Mouse (Mus musculus): ENCODE measurements around the gene Sprr2a2. TPM values are rescaled to one million over a fixed set of nuclear protein-coding genes. Genes with fewer than 3 reads are reported as not detected.
"Not testable (repeated sequence)": the region's sequence is repeated elsewhere in the genome, so short reads cannot be mapped to it uniquely, and the experiment has no call there.

Sprr2a2 gene
- 1 to 10 TPM; 2.6 to 3.4 TPM for total RNA-seq (2021)

DNA sequence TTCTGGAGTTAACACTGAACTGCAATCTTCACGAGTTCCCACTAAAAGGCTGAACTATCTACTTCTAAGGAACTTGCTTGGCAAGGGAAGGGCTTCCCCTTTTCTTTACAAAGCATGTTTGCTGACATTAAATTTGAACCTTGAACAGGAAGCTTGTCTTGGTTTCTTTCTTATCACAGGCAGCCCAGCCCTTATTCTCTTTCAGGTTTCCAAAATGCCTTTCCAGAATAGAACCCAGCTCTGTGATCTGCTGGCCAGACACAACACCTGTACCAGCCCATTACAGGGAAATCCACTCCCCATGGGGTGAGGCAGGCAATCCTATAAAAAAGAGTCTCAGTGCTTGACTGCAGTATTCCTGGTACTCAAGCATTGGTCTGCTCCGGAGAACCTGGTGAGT is at the start of gene Sprr2a2, which contains the start of gene Sprr2a1:
TSS of gene Sprr2a2 (plus strand) at position 352 of the 400 bp plus-strand sequence.
TSS of gene Sprr2a1 (plus strand) at position 231 of the 400 bp plus-strand sequence.
- intact Hi-C loops (cut with DNase I); DNase-seq: not testable (repeated sequence)

DNA sequence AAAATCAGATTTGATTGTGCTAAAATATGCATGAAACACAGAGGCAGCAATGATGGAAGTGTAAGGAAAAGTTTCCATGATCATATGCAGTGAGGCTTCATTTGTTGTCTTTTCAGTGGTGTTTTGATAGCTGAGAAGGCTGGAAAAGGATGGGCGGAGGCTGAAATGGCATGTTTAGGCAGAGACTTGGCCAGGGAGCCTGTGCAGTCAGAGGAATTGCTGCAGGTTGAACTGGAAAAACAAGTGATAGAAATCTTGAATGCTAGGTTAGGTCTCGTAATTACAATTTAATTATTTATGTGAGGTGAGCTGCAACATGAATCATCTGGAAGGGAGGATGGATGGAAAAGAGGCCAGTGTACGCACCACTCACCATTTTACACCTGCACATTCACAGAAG is 45.9 kb upstream of the Sprr2a2 start:
- no peak for DNase-seq
- intact Hi-C loops (cut with DNase I), result no loop called here

DNA sequence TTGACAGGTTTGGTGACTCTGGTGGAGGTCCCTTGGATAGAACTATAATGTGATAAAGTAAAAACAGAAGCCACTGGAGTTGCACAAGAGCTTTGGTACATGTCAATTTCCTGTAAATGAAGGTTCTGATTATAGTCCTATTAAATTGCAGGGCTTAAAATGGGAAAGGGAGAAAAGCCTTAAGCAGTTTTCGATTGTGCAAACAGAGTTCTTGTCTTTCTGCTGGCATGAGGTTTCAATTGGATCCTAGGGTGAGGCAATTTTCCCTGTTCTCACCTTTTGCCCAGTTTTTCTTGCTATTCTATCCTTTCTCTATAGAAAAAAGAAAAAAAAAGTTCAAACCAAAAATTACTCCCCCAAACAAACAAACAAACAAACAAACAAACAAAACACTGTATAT is 38.8 kb upstream of the Sprr2a2 start:
- no peak for DNase-seq
- intact Hi-C loops (cut with DNase I), result no loop called here

- intact Hi-C loops (cut with DNase I), result no loop called here
- no peak for DNase-seq
Observed at GRCm38 (mm10) chr3:92195512-92196200, 20.1 kb upstream of the Sprr2a2 start.

GRCm38 (mm10) chr3:92211133-92211925 is 4.4 kb upstream of the Sprr2a2 start:
- DNase-seq; intact Hi-C loops (cut with DNase I): not testable (repeated sequence)

GRCm38 (mm10) chr3:92212059-92212458 is 3.7 kb upstream of the Sprr2a2 start:
- intact Hi-C loops (cut with DNase I); DNase-seq: not testable (repeated sequence)

GRCm38 (mm10) chr3:92213651-92214050 is 2.1 kb upstream of the Sprr2a2 start:
- intact Hi-C loops (cut with DNase I); DNase-seq: not testable (repeated sequence)

- DNase-seq; intact Hi-C loops (cut with DNase I): not testable (repeated sequence)
Observed at GRCm38 (mm10) chr3:92219031-92219430, 3.3 kb downstream of the Sprr2a2 start.

DNA sequence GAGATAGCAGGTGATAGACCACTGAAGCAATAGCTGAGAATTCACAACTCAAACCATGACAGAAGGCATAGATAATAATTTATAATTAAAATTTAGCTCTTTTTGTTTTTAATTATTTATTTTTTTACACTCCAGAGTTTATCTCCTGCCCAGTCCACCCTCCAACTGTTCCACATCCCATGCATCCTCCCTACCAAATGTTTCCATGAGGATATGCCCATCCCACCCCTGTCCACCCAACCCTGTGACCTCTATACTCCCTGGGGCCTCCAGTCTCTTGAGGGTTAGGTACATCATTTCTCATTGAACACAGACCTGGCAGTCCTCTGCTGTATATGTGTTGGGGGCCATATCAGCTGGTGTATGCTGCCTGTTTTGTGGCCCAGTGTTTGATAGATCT is 8.0 kb downstream of the Sprr2a2 start:
- DNase-seq; intact Hi-C loops (cut with DNase I): not testable (repeated sequence)

GRCm38 (mm10) chr3:92227410-92227809 is 11.7 kb downstream of the Sprr2a2 start:
- intact Hi-C loops (cut with DNase I); DNase-seq: not testable (repeated sequence)

DNA sequence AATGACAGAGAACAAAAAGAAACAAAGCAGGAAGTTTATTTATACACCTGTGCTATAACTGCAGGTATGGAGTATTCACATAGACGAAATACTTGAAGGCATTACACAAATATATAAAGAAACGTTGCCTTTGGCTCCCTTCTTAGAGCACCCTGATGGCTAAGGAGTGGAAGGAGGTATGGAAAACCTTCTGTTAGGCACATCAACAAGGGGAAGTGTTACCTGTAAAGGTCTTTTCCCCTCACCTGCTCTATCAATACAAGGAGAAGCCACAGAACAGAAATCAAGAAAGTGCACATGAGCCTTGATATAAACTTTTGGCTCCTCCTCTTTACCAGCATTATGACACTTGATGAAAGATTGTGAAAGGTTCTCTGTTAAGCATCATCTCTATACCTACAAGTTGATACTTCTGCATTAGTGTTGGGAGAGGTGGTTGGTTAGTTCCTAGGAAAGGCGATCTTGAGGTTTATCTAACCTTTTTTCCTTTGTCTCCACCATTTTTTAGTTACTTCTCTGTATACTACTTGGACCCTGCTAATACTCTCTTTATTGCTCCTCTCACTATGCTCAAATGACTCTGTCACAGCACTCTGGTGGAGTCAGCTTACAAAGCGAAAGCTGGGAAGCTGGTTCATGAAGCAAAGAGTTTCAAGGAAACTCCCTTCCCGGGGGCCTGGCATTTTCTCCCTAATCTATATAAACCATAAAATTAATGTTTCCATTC is 20.9 kb downstream of the Sprr2a2 start:
- intact Hi-C loops (cut with DNase I); DNase-seq: not testable (repeated sequence)

DNA sequence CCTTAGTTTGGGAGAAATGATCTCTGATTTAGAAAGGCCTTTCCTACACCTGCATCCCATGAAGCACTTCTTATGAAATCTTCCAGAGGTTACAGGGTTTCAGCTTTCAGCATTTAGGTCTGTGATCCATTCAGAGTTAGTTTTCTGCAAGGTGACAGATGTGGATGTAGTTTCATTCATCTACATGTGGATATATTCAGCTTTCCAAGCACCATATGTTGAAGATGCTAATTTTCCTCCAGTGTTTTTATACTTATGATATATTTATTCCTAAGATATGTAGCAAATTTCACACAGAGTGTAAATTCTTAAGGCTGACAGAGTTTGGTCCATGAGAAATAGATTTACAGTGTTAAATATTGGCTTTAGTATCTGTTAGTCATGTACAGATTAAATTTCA is 23.0 kb downstream of the Sprr2a2 start:
- intact Hi-C loops (cut with DNase I), result not testable (repeated sequence)

GRCm38 (mm10) chr3:92239197-92239596 is 23.5 kb downstream of the Sprr2a2 start:
- DNase-seq; intact Hi-C loops (cut with DNase I): not testable (repeated sequence)

More for the DNA sequence above, 23.0 kb downstream of the Sprr2a2 start:
- not testable (repeated sequence) for DNase-seq

DNA sequence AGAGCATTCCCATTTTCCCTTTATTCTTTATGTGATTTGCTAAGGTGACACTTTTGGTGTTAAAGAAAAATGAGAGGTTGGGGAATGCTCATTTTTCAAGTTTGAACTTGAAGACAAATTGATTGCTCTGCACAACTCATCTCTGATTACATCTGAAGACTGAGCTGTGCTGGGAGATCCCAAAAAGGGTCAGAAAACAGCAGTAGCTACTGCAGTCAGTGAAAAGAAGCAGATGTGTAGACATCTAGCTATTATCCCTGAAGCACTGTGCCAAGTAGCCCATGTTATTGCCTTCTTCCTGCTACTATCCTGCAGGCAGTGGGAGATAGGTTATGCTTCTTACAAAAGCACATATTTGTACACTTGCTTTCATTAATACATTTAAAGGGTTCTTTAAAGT is 29.1 kb downstream of the Sprr2a2 start:
- intact Hi-C loops (cut with DNase I); DNase-seq: not testable (repeated sequence)

- DNase-seq; intact Hi-C loops (cut with DNase I): not testable (repeated sequence)
Observed at GRCm38 (mm10) chr3:92246245-92246644, 30.5 kb downstream of the Sprr2a2 start.

DNA sequence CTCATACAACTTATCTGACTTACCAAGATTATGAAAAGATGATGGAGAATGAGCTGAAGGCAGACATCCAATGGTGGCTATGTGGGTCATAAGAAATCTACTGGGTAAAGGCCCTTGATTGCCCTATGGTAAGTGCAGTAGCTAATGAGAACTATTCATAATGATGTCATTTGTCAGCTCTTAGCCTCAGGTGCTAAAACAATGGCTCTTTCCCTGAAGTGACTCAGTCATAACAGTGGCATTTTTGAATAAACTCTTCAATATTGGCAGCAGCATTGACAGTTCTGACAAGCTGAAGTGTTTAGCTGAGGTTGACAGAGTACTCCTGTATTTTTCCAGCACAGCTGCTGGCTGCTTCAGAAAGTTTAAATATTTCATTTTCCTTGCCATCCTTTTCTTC is 32.8 kb downstream of the Sprr2a2 start:
- intact Hi-C loops (cut with DNase I); DNase-seq: not testable (repeated sequence)

GRCm38 (mm10) chr3:92250450-92250849 is 34.7 kb downstream of the Sprr2a2 start:
- DNase-seq; intact Hi-C loops (cut with DNase I): not testable (repeated sequence)

GRCm38 (mm10) chr3:92253860-92254259 is 38.1 kb downstream of the Sprr2a2 start:
- intact Hi-C loops (cut with DNase I), result not testable (repeated sequence)

DNA sequence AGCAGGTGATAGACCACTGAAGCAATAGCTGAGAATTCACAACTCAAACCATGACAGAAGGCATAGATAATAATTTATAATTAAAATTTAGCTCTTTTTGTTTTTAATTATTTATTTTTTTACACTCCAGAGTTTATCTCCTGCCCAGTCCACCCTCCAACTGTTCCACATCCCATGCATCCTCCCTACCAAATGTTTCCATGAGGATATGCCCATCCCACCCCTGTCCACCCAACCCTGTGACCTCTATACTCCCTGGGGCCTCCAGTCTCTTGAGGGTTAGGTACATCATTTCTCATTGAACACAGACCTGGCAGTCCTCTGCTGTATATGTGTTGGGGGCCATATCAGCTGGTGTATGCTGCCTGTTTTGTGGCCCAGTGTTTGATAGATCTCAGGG is 42.8 kb downstream of the Sprr2a2 start:
- intact Hi-C loops (cut with DNase I); DNase-seq: not testable (repeated sequence)

More at GRCm38 (mm10) chr3:92253860-92254259, 38.1 kb downstream of the Sprr2a2 start:
- not testable (repeated sequence) for DNase-seq

DNA sequence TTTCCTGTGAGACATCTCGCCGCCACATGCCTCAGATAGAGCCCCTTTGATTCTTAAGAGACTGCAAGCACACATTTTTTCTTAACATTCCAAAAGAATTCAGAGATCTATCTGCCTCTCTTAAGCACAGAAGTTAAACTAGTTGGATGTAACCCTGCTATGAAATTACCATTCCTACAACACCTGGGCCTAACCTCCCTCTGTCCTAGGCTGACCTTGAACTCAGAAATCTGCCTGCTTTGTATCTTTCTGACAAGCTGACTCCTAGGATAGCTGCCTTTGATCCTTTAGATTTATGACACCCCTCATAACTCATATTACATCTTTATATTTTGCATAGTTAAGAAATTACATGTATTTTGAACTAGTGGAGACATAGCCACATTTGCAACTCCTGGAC is 47.7 kb downstream of the Sprr2a2 start:
- intact Hi-C loops (cut with DNase I); DNase-seq: not testable (repeated sequence)
